Mouse (Mus musculus): ENCODE data around the gene Trub1.

Trub1 gene

DNA sequence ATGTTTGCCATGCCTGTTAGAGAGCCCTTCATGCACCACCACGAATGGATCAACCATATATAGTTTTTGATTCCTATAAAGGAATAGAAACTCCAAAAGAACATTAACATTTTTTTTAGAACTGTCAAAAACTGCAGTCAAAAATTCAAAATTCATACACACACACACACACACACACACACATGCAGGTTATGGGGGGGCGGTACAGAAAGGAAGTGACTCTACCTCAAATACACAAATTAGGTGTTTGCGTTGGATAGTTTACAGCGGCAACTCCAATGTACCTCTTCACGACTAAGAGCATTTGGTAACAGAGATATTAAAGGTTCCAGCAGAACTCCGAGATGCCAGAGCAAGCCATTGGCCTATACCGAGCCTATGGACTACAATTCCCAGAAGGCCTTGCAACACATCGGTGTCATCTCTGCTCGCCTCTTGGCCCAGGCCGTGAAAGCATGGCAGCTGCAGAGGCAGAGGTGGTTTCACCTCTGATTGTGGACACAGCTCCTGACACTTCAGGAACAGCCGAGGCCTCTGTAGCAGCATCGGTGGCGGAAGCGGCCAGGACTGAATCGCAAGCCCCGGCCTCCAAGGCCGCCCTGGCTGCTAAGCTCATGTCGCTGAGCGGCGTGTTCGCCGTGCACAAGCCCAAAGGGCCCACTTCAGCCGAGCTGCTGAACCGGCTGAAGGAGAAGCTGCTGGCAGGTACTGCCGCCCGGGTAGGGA lies at the start of gene Trub1:
Gene Trub1, plus strand, starts transcription at position 421 of the 726 bp plus-strand sequence.
- DNase-seq: peak; percentile 63 to 72

DNA sequence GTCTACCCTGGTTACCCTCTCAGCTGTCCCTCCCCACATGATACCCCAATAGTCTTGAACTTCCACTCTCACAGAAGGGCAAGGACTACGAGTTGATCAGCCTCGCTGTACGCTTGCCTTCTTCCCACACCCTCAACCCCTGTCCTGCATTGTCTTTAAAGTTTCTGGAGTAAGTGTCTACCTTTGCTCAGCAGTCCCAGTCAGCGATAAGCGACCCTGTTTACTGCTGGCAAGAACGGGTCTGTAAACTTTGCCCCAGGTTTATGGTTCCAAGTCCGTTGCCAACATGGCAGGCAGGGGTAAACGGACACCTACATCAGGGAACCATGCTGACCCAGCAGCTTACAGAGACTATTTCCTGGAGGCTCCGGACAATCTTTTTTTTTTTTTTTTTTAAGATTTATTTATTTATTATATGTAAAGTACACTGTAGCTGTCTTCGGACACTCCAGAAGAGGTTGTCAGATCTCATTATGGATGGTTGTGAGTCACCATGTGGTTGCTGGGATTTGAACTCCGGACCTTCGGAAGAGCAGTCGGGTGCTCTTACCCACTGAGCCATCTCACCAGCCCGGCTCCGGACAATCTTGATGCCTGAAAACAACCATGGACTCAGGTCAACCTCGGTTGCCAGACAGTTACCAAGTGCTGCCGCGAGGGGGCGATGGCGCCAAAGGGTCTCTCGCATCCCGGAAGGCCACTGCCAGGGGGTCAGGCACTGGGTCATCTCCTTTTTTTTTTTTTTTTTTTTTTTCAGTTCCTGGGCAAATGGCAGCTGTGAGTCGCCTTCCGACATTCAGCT lies 48.8 kb upstream of the Trub1 start:
- DNase-seq: peak; percentile 41 to 64

DNA sequence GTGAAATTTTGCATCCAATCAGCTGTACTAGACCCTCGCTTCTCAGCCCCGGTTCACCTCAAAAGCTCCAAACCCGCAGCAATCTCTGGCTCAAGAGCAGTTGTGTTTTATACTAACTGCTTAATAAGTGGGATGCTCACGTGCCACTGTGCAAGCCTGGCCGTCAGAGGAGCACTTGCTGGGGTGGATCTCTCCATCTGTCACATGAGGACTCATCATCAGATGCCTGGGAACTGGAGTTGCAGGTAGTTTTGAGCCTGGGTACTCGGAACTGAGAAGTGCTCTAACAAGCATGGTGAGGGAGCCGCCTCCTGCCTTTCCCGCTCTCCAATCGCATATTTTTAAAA lies 48.2 kb upstream of the Trub1 start:
- DNase-seq: no peak

DNA sequence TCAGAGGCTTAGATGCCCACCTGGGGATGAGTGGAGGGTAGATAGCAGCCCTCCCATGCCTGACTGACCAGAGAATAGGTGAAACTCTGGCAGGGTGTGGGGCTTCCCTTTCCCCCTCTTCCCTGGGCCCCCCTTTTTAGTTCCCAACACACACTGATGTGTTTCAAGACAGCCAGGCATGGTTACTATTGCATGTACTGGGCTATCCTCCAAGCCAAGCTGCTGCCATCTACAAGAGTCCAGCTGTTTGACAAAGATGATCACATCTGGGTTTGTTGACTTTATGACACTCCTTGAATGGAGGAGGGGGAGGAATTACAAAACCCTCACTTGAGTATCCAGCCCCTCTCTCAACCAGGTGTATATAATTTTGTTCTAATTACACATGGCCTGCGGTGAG lies 44.8 kb upstream of the Trub1 start:
- no peak for DNase-seq

DNA sequence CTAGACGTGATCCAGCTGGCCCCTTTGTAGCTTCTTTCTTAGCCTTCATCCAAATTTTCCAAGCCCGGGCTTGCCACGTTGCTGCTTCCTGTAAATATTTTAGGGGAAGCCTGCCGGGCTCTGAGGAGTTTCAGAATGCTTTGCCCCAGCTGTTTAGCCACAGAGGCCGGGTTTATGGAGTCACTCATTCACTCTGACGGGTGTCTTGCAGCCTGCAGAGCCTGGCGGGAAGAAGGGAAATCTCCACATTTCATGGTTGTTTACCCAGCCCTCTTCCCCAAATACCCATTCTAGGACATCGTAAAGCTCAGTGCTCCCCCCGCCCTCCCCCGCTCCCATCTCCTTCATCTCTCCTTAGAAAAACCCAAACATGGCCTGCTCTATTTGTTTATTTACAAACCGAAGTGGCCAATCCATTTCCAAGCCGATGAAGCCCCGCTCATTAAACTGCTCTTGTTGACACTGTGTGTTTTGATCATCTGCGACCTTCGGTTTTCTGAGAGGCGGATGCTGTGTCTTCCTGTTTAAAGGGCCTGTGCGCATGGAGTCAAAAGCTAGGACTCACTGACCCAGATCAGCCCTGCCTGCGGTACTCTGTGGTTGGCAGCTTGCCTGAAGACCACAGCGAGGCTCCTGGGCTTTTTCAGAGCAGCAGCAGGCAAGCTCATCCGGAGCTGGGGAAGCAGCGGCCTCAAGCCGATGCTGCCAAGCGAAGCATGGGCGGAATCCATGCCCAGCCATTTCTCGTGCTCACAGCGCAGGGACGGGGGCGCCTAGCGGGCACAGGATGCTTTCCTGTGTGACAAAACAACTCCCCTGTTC lies 41.1 kb upstream of the Trub1 start:
- DNase-seq: peak; percentile 43 to 63

DNA sequence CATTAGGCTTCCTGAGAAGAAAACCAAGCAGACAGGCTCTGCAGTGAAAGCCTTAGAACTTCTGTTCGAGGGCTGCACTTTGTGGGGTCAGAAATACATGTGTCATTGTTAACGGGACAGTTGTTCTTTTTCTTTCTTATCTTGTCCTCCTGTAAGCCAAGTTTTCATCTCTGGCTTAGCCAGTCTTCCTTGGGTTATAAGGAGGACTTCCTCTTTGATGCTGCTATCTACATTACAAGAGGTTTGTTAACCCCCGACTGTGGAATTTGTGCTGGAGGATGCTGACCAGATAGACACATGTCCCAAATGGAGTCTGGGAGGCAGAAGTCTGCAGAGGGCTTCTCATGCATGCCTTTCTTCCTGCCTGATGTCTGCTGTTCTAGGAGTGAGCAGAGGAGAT lies 39.5 kb upstream of the Trub1 start:
- no peak for DNase-seq

DNA sequence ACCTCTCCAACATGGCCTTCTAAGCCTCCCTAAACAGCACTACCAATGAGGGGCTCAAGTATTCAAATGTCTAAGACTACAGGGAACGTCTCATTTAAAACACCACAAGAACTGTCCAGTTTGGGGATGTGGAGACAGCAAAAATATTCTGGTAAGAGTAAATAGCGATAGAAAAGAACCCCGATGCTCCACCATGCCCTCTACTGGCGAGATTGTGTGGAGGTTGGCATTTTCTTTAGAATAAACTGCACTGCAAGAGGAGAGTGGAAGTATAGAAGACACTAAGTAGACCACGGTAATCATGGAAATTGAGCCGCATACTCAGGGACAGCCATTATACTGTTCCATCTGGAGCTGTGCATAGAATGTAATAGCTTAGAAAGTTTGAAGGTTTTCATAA lies 38.8 kb upstream of the Trub1 start:
- DNase-seq: no peak

DNA sequence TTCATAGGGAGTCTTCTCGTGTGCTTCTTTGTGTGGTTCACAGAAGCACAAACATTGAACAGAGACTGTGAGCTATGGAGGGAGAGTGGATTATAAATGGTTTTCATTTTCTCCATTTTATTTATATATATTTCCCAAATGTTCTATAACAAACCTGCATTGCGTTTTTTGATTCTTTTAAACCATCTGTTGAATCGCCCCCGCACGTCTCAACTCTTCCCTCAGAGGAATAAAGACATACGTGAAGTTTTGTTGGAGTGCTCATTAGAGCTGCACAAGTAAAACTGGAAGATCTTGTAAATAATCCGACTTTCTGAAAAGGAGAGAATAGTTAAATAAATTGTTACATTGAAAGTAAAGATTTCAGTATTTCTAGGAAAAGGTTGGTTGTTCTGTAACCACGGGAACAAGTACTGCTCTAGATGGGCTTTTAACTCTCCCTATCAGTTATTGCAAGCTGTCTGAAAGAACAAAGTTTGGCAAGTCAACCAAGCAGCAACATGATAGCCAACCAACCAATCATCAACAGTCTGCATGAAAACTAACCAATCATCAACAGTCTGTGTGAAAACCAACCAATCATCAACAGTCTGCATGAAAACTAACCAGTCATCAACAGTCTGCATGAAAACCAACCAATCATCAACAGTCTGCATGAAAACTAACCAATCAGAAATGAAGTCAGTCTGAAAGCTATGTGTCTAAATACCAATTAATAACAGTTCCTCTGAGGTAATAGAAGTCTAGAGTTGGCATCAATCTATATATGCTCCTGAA lies 37.5 kb upstream of the Trub1 start:
- DNase-seq: no peak

DNA sequence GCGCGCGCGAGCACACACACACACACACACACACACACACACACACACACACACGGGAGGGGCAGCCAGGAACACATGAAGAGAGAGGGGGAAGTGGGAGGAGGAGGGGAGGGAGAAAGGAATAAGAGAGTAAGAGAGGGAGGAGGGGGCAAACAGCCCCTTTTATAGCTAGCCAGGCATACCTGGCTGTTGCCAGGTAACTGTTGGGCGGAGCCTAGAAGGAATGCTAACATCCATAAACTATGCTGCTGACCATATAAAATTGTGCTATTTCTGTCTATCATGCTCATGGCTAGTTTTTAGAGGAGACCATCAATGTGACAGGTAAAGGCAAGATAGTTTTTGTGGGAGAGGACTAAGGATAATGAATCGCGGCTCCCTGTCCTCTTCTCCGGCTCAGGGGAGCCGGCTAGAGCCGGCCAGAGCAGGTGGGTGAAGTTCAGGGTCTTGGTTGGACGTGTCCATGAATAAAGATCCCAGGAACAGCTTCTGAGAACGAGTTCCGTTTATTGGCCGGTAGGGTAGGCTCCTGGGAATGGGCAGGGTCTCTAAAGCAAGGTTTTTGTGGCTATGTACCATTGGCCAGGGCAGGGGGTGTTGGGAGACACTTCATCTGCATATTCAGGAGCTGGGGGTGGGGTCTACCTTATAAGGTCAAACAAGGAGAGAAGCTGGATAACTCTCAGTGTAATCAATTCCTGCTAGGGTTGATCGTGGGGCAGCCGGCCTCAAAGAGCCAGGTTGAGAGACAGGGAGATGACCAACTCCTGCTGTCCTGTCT lies 34.7 kb upstream of the Trub1 start:
- DNase-seq: no peak

DNA sequence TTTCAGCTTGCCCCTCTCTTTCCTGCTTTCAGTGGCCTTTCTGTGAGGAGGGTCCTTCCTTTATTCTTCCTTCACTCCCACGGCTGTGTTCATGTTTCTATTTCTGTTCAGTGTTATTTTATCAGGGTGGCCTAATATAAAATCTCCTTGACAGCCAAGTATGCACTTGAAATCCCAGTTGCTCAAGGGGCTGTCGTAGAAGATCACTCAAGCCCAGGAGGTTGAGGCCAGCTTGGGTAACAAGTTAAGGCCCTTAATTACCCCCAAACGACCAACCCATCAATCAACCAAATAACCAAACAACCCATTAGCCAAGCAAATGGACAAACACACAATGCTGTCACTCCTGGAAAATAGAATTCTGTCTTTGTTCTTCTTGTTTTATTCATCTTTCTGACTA lies 29.3 kb upstream of the Trub1 start:
- DNase-seq: no peak

DNA sequence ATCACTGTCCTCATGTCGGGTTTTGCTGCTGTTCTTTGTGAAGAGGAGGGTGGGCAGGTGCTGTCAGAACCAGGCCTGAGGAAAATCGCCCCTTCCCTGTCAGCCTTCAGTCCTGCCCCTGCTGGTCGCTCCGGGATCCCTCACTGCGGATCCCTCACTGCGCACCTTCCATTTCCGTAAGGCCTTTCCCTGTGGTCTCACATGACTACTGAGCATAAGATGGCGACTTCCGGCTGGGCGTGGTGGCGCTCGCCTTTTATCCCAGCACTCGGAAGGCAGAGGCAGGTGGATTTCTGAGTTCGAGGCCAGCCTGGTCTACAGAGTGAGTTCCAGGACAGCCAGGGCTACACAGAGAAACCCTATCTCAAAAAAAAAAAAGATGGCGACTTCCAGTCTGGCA lies 27.4 kb upstream of the Trub1 start:
- DNase-seq: no peak

DNA sequence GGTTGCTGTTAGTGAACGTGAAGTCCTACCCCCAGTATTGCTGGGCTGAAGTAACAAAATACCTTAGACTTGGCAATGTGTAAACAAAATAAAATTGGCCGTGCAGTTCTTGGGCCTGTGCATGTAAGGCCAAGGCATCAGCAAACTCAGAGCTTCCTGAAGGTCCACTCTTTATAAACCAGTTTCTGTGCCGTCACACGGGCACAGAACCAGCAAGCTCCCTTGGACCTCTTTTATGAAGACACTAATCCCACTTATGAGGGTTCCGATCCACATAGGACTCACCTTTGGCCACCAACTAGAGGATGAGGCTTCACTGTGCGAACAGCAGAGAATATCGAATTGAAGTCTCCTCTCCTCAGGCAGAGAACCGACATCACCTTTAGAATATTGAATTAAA lies 25.9 kb upstream of the Trub1 start:
- DNase-seq: no peak

DNA sequence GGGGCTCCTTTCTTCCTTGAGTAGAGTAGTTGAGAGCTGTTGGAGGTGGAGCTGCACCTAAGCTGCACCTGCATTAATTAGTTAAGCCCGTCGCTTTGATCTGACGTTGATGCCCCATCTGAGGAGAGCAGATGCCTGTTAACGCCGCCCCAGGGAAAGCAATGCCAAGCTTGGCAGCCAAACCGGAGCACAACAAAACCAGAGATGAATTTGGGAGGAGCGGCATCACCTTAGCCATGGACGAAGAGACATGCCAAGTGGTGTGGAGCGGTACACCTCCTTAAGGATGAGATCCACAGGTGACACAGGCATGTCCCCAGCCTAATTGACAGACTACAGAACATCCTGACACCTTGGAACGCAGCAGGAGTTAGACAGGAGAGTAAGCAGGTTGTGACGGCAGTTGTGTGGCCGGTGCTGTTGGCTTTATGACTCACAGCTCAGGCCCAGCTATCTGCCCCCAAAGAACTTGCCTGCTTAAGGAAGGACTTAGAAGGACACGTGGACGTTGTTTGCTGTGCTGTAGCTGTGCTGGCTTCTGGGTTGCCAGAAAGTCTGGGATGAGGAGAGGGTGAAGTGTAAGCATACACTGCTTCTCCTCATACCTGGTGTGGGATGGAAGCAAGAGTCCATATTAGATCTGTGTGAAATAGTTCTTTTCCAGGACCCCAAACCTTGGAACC lies 24.8 kb upstream of the Trub1 start:
- DNase-seq: no peak

DNA sequence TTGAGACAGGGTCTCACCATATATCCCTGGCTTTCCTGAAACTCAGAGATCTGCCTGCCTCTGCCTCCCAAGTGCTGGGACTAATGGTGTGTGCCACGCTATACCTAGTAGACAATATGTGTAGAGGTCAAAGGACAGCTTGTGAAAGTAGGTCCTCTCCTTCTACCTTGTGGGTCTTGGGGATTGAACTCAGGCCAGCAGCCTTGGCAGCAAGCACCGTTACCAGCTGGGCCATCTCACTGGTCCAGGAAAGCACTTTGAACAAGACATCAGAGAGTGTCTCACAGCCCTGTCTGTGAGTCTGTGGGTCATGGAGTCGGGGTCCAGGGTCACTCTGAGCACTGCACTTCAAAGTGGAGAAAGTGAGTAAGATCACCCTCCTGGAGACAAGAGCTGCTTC lies 24.1 kb upstream of the Trub1 start:
- no peak for DNase-seq

DNA sequence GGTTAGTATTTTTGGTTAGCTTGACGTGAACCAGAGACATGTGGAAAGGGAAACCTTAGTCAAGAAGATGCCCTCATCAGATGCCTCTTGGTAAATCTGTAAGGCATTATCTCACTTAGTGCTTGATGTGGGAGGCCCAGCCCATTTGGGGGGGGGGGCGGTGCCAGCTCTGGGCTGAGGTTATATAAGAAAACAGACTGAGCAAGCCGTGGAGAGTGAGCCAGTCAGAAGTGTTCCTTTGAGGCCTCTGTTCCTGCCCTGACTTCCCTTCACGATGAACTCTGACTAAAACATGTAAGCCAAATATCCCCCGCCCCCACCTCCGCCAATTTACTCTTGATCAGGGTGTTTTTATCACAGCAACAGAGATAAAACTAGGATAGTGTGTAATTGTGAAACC lies 22.8 kb upstream of the Trub1 start:
- peak; percentile 54 to 75 for DNase-seq

DNA sequence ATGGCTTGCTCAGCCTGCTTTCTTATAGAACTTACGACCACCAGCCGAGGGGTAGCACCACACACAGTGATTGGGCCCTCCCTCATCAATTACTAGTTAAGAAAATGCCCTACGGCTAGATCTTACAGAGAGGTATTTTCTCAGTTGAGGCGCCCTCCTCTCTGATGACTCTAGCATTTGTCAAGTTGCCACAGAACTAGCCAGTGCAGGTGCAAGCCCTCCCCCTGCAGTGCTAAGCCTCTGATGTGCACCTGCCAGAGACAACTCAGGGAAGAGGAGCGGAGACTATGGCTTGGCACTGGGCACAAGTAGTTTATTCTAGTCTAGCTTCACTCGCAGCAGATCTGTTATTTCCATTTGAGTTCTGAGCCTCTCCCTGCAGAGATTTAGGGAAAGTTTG lies 21.2 kb upstream of the Trub1 start:
- peak; percentile 59 to 80 for DNase-seq

DNA sequence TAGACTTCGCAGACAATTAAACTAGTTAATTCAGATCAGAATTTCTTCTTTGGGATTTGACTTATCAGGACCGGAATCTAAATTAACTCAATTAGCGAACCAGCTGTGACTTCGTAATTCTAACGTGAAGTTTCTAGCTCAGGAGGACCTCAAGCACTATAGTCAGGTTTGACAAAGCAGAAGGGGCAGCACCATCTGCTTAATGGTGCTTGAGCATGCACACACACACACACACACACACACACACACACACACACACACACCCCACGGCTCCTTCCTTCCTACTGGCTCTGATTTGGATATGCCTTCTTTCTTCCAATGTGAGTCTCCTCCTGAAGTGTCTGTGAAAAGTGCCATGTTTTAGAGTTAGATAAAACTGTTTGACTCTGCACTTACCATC lies 18.7 kb upstream of the Trub1 start:
- no peak for DNase-seq

DNA sequence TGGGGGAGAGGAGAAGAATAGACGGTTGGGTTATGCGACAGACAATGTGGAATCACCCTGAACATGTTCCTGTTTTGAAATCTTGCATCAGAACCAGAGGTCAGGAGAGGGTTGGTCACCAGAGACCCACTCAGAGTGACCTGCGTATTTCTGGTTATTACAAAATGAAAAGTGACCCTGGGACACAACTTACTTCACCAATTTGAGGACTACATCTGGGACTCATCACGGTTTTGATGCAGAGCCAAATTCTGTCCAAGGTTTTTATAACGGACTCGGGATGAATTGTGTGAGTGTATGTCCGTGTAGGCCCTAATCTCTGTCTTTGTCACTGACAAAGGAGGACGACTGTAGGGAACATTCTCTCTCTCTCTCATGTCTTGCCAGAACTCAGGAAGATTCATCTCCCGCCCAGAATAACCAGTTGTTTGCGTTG lies 16.1 kb upstream of the Trub1 start:
- DNase-seq: no peak

DNA sequence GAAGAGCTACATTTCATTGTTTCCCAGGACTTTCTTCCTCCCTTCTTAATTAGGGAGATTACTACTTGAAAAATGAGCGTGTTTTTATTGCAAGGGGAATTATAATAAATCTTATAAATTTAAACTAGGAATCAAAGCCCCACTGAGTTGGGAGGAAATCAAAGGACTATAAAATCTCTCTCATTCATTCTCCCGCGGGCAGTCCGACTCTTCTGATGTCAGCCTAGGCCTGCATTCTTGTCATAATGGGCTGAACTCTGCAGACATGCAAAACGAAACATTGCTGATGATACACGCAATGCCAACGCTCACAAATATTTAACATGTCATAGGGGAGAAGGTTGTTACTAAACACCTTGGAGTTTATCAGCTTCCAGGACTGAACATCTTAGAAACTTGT lies 15.7 kb upstream of the Trub1 start:
- DNase-seq: no peak

DNA sequence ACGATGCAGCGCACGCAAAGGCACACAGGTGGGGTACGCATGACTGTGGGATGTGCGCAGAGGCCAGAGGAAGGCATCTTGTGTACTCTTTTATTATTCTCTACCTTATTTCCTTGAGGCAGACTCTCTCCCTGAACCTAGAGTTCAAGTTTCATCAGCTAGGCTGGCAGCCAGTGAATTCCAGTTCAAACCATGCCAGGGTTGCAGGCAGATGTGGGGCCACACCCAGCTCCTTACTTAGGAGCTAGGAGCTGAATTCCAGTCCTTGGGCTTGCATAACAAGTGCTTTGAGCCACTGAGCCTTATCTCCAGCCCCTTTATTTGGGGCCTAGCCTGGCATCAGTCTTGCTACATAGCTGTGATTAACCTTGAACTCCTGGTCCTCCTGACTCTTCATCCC lies 13.4 kb upstream of the Trub1 start:
- DNase-seq: no peak

DNA sequence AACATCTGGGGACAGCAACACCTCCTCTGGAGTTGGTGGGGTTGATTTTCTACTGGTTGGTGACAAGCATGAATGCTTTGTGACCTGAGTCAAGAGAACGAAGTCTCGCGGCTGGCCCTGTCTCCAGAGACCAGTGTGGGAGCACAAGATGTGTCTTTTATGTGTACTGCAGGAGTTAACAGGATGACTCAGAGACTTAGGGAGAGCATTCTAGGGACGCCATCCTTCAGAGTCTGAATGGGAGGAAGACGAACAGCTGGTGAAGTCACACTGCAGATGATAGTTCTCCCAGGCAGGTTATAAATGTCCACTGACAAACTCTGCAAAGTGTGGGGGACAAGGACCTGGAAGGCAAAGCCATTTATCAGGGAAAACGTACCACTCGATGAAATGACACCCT lies 11.2 kb upstream of the Trub1 start:
- DNase-seq: no peak

Measured in thymus, adult 18-20 months (tissue).